Mouse (Mus musculus): ENCODE measurements around the gene Mrpl21.

- TF ChIP-seq EP300 (IDR thresholded peaks at IDR 0.05; ENCODE audit: low read length) (no peak), HCFC1 (IDR thresholded peaks at IDR 0.05; ENCODE audit: low read depth, low read length) (no peak), CTCF (conservative IDR thresholded peaks at IDR 0.05 in 1 of 2, IDR thresholded peaks at IDR 0.05 in 1 of 2; ENCODE audit: low read depth in 2 of 2, low read length in 2 of 2) (no peak), GABPA (IDR thresholded peaks at IDR 0.05; ENCODE audit: insufficient replicate concordance, low read depth, low read length) (no peak), MXI1 (IDR thresholded peaks at IDR 0.05; ENCODE audit: low read depth, low read length) (no peak), POLR2A (IDR thresholded peaks at IDR 0.05; ENCODE audit: low read depth, low read length) (no peak), UBTF (IDR thresholded peaks at IDR 0.05; ENCODE audit: low read depth, low read length) (no peak), NRF1 (IDR thresholded peaks at IDR 0.05; ENCODE audit: low read depth, low read length) (no peak), ZMIZ1 (IDR thresholded peaks at IDR 0.05; ENCODE audit: low read depth, low read length) (no peak), TCF12 (IDR thresholded peaks at IDR 0.05; ENCODE audit: low read depth, low read length) (no peak), KAT2A (IDR thresholded peaks at IDR 0.05; ENCODE audit: insufficient replicate concordance, low read length) (no peak), ZNF384 (IDR thresholded peaks at IDR 0.05; ENCODE audit: low read depth, low read length) (no peak), PAX5 (IDR thresholded peaks at IDR 0.05; ENCODE audit: low read length) (no peak)
These were observed 51.8 kb downstream of the Mrpl21 start for GRCm38 (mm10) chr19:3334550-3334949.
